Mouse (Mus musculus) left cerebral cortex, postnatal 25 days (tissue): Measurements from ENCODE around the gene Aqp3. TPM values are rescaled to one million over a fixed set of nuclear protein-coding genes. Genes with fewer than 3 reads are reported as not detected.
A peak's percentile ranks its signal among the peaks of the same experiment; 100 is the strongest.
"Not testable (repeated sequence)": the region's sequence is repeated elsewhere in the genome, so short reads cannot be mapped to it uniquely, and the experiment has no call there.

Source experiments
- DNase-seq, 2 experiments: peaks; one replicate each; pipeline ENCODE4 v3.0.0; 2022; ENCODE audit warnings: low spot score in 2 of 2, mixed read lengths in 1 of 2
- intact Hi-C: fragments of 180-260 bp; cut with DNase I; formaldehyde crosslinking; loops from one replicate; pipeline ENCODE4 v1.15.1; 2025
- total RNA-seq, 2 experiments: library from RNA; stranded (reverse); gene quantifications; 2 replicates each; pipeline ENCODE4 v1.2.3; 2021

Gene Aqp3
- total RNA-seq, 2 experiments from 2014 or later, result not detected

DNA sequence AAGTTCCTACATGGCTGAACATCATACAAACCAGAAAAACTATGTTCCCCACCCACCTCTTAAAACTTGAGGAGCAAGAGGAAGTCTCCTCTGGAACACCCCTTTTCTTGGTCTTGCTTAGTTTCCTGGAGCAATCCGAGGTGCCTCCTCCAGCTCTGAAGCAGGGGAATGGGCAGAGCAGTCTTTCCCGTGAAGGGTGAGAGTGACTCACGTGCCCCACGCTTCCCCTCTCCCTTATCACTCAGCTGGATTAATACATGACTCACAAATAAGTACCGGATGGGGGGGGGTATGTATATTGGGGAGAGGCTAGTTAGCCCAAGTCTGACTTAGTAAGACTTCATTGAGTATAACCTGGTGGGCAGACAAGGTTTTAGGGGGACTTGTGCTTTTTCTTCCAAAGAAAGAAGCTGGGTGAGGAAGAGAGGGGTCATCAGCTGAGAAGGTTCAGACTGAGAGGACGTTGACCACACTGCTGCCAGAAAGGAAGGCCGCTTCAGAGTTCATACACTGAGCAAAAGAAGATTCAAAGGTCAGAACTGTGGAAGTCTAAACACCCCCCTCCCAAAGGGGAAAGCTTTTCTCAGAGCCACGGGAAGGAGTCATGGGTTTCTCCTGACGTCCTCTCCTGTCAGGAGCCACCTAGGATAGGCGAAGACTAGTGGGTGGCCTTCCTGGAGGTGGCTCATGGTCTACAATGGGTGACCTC, 10.9 kb upstream of the Aqp3 start:
- intact Hi-C loops, result no loop called here
- no peak for DNase-seq

DNA sequence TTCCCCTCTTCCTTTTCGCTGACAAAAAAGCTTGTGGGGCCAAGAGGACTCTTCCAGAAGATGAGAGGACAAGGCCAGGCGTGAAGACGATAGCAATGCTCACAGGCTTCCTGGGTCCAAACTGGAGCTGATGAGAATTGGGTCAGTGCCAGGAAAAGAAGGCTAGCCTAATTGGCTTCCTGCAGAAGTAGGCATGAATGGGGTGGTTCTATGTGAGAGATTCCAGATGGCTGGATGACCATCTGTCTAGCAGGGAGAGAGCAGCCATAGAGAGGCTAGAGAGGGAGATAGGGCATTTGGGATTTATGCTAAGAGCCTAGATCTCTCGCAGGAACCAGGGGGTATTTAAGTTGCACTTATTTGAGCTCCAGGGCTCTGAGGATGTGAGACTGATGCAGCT, 9.5 kb upstream of the Aqp3 start:
- intact Hi-C loops, result no loop called here
- peak in 1 of 2 experiments; percentile 11 for DNase-seq

DNA sequence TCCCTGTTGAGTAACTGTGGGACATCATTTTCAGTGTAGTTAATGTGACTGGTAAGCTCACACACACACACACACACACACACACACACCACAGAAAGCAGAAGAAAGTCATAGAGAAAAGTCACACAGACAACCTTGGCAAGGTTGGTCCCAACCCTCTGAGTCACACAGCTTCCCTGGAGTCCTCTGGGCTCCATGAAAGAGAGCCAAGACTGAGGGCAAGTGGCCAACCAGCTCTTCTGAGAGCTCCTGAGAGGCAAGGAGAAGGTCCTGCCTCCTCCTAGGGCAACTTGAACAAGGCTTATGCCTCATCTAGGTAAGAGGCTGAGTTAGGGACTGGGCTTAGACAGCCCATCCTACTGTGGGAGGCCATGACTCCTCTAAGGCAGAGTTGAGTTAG, 4.9 kb upstream of the Aqp3 start:
- DNase-seq, result no peak
- intact Hi-C loops, result no loop called here

DNA sequence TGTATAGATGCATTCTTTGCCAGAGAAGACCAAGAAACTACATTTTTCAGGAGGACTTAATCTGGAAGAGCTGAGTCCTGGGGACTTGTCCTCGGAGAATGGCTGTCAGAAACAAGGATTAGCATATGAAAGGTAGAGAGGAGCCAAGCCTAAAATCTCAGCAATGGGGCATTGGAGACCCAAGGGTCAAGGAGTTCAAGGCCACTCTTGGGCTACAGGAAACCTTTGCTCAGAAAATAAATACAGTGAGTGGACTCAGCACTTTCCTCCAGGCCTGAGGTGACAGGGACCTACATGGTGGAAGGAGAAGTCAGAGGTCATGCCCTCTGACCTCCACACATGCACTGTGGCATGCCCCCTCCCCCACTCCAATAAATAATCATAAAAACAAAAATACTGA, 3.0 kb upstream of the Aqp3 start:
- no peak for DNase-seq
- intact Hi-C loops, result no loop called here

DNA sequence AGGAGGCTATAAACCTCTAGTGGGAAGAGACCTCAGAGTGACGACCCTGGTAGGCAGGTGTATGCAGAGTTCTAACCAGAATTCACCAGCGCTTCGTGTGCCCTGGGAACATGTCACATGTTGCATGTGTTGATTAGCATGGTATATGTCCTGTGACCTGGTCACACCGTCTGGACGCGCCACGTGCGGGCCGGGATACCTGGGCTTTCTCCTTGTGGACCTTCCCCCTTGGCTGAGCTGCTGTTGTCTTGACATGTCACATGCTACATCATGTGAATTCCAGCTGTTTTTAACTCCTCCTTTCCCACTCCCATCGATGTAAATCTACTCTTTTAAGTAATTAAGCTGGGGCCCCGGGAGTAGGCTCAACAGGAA, 581 bp upstream of the Aqp3 start:
- no peak for DNase-seq
- intact Hi-C loops, result no loop called here

DNA sequence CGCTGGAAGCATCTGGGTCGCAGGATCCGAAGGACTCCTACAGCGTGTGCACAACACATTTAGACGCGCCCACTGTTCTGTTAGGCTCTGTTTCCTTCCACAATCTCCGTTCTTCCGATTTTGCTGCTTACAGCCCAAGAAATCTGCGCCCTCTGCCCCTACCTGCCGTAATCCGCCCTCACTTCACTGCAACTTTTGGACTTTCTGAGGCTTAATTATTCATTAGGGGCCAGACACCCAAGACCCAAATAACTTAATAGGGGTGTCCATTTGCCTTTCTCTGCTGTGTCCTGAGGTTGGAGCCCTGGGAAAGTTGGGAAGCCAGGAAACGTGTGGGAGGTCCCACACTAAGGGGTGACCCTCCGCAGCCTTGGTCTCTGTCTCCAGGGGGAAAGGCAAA, 602 bp downstream of the Aqp3 start:
- no peak for DNase-seq
- intact Hi-C loops, result no loop called here

DNA sequence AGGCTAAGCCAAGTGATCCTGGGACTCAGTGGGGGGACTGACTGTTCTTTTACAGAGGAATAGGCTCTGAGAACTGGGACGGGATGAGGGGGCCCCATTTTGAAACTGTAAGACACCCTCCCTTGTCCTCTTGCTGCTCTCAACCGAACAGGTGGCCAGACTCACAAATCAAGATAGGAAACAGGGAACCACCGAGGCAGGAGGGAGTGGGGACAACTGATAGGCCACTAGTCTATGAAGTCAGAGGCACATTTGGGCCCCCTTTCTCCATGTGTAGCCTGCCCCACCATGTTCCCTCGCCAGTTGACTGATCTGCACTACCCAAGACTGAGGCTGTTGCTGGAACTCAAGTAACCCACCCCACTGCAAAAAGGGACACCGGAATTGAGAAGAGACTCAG, 1.2 kb downstream of the Aqp3 start:
- intact Hi-C loops, result no loop called here
- no peak for DNase-seq

DNA sequence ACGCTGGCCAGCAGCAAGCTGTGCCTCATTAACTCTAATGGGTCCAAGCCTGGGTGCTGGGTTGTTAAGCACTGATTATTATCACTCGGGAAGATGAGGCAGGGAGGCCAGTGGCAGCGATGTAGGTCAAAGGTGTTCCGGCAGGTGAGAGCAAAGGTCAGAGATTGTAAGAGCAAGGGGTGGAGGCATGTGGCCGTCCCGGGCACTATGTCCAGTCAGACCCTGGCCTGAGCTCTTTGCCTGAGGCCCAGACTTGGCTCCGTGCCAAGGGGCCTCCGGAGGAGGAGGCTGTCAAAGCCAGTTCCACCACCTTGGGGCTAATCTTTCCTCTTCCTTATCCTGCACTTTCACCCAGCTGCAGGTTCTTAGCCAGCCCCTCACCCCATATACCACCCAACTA, 1.8 kb downstream of the Aqp3 start:
- no peak for DNase-seq
- intact Hi-C loops, result no loop called here

DNA sequence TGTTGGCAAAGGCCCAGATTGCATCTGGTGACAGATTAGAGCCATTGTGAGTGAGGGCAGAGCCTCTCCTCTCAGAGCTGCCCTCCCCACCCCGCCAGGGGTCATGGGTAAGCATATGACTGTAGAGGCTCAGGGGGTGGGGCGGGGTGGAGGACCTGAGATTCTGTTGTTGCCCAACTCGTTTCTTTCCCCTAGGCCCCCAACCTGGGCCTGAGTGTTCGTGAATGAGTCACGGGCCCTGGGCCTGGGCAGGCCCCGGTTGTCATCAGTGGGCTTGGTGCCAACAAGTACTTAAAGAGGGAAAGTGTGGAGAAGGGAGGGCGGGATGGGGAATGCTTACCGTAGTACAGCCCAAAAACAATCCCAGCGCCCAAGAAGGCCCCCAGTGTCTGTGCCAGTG, 3.6 kb downstream of the Aqp3 start:
- intact Hi-C loops, result no loop called here

DNA sequence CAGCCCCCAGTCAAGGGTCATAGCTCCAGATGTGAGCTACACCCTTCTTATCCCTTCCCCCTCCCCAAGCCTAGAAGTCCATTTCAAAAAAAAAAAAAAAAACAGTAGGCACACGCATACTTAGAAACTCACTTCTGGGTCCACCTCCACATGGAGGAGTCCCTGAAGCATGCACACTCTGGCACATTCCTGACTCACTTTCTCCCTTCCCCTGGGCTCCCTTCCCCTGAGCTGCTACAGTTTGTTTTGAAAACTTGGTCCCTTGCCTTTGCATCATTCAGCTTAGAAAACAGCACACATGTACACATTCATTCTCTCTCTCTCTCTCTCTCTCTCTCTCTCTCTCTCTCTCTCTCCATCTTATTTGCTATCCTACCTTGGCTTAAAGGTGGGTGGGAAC, 5.0 kb downstream of the Aqp3 start:
- intact Hi-C loops, result no loop called here

More for the DNA sequence above, 3.6 kb downstream of the Aqp3 start:
- DNase-seq, result no peak

DNA sequence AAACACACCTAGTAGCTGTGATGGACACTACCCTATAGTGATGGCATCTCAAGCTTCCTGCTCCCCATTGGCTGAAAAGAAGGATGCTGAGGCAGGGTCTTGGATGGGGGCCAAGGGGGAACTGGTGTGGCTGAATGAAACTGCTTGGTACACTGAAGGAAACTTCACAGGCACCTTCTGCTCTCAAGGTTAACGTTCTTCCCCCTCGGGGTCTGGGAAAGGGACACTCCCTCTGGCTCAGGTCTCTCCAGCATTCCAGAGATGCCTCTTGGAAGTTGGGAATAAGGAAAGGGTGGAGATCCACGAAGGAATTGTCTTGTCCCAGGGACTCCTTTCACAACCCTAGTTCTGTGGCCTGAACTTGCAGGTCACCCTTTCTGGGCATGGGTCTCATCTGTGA, 6.6 kb downstream of the Aqp3 start:
- no peak for DNase-seq
- intact Hi-C loops, result no loop called here

More for the DNA sequence above, 5.0 kb downstream of the Aqp3 start:
- peak in 1 of 2 experiments; percentile 34 for DNase-seq

DNA sequence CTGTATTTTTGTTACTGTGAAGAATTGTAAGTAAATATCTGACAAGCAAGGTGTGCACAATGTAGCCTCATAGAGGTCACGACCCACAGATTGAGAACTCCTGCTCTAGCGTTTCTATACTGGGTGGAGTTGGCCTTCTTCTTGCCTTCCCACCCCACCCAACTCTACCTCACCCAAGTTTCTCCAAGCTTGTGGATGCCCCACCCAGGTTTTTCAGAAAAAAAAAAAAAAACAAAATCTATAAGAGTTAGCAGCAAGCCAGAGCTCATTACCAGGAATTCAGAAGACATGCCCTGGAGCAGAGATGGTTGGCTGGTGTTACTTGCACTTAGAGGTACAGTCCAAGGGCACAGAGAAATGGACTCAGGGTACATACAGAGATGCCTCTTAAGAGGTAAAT, 8.3 kb downstream of the Aqp3 start:
- no peak for DNase-seq
- intact Hi-C loops, result no loop called here

DNA sequence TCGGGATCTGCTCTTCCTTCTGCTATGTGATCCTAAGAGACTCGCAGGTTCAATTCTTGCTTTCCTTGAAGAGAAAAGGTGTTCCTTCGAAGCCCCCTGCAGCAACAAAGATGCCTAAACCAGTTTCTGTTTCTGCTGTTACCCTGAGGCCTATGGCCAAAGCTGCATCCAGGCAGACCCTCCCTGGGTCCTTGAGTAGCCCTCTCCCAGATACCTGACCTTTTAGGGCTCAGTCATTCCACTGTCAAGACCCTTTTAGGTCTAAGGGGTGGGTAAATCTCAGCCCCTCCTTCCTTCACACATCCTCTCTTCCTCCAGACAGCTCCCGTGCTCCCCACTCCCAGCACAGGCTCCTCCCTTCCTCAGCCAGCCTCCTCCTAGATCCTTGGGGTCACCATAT, 8.8 kb downstream of the Aqp3 start:
- intact Hi-C loops, result no loop called here
- no peak for DNase-seq

DNA sequence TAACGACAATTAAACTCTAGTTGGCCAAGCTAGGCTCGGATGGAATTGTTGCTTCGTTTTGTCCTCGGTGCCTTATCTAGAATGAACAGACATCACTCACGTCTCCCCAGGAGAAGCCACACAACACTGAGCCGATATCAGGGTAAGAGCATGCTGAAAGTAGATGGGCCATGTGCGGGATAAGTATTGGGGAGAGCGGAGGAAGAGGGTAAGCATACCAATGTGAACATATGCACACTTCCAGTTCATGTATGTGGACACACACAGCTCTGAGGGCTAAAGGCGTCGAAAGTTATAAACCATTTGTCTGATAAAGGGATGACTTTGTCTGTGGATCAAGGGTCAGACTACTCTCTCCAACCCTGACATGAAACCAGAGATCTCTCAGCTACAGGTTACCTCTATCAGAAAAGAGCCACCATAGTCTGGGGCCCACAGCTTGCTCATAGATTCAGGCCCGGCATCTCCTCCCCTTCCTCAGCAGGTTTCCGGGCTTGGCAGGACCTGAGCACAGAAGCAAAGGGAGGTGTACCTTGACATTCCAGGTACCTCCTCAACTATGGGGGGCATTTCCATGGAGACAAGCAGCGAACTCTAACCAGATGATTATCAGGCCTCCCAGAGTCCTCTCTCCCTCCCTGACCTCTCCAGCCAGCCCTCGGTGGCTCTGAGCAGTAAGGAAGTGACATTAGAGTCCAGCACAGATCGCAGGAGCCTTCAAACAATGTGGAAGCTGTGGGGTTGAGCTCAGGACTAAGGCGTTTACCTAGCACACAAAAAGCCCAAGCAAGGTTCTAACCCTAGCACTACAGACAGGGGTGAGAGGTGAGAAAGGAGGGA, 10.3 kb downstream of the Aqp3 start:
- intact Hi-C loops, result no loop called here
- DNase-seq, result no peak

DNA sequence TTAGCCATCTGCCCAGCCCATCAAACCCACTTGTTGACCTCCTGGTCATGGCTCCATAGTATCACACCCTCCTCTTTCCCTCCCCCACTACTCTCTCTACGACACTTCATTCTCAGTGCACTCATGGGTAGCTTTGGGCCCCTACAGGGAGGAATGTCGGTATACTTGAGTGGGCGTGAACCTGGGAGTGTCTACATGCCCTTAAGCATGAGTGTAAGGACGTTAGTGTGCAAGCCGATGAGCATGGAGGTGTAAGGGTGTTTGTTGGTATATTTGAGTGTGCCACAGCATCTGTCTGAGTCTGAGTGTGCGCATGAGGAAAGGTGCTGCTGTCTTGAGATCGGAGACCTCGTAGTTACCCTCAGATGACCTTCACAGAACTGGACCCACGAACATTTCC, 11.0 kb downstream of the Aqp3 start:
- intact Hi-C loops, result no loop called here
- DNase-seq, result no peak

DNA sequence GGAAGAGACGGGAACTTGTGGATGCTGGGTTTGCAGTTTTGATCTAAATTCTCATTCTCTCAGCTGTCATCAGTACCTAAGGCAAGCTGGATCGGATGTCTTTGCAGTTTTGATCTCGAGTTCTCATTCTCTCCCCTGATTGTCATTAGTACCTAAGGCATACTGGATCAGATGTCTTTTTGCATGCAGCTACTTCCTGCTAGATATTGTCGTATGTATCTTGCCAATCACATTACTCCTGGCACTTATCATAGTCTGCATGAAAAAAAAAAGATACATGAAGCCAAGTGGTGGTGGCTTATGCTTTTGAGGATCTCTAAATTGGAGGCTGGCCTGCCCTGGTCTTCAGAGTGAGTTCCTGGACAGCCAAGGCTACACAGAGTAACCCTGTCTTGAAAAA, 13.2 kb downstream of the Aqp3 start:
- intact Hi-C loops, result no loop called here

DNA sequence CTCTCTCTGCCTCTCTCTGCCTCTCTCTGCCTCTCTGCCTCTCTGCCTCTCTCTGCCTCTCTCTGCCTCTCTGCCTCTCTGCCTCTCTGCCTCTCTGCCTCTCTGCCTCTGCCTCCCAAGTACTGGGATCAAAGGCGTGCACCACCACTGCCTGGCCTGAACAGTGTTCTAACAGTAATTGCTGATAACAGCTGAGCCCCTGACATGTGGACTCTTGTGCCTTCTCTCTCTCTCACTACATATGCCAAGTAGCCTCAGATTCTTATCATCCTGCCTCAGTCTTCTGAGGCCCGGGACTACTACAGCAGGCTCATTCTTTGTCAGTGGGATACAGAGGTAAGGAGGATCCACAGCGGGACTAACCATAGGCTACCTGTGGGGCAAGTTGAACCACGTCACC, 15.2 kb downstream of the Aqp3 start:
- intact Hi-C loops, DNase-seq: not testable (repeated sequence)

More for the DNA sequence above, 13.2 kb downstream of the Aqp3 start:
- DNase-seq, result no peak

DNA sequence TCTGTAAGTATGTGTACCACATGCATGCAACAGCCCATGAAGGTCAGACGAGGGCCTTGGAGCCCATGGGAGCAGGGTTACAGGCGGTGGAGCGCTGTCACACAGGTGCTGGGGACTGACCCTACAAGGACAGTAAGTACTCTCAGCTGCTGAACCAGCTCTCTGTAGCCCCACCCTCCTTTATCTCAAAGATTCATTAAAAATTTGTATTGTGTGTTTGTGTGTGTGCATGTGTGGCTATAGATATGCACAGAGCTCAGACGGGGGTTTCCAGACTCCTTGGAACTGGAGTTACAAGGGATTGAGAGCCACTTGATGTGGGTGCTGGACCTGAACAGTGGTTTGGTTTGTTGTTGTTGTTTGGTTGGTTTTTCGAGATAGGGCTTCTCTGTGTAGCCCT, 16.2 kb downstream of the Aqp3 start:
- intact Hi-C loops, result no loop called here
- no peak for DNase-seq

DNA sequence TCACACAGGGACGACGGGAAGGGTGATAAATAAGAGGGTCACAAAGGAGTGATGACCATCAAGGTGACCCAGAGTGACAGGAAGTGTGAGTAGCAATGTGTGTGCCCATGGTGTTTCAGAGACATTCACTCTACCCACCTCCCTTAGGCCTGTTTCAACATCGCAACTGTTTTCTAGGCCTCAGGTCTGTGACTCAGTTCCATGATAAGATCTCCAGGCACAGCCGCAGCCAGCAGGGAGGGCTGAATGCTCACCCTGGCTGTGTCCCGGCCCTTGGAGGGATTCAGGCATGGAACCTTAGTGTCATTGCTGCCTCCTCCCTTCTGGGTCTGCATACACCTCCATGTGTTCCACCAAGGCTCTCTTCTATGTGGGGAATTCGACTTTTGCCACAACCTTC, 19.3 kb downstream of the Aqp3 start:
- DNase-seq, result no peak
- intact Hi-C loops, result no loop called here

DNA sequence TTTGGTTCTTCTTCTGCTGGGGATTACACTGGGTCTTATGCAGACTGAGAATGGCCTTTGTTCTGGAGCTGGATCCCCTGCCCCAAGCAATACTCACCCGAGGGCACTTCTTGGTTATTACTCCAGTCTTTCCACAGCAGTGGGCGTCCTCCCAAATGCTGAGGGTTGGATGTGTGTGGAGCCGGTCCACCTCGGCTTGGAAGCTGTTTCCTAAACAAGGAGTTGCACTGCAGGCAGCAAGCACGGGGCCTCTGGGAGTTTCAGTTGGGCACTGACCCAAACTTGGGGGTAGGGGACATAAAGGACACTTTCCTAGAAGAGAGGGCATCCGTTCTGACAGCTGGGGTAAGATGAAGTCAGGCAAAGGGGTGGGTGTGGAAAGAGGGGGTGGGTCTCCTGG, 23.5 kb downstream of the Aqp3 start:
- intact Hi-C loops, result no loop called here
- no peak for DNase-seq
